Mouse (Mus musculus) MEL (cell line): Measurements from ENCODE around the gene Mug2. TPM values are rescaled to one million over a fixed set of nuclear protein-coding genes. Genes with fewer than 3 reads are reported as not detected.

Experiments used
- polyA plus RNA-seq, 2 experiments: library from polyadenylated mRNA; stranded (reverse) in 1 of 2; unstranded in 1 of 2; fragments of >175 nt in 1 of 2; fragments of >200 nt in 1 of 2; gene quantifications; 2 replicates each; pipeline versions ENCODE4 v1.2.1 to v1.2.4; 2012; ENCODE audit warnings: low replicate concordance in 2 of 2, low read depth in 1 of 2; ENCODE audit not compliant: insufficient read length in 2 of 2, insufficient read depth in 1 of 2, missing spikeins in 1 of 2
- total RNA-seq: library from RNA; depleted of rRNA; stranded (reverse); fragments of 300-350 nt; gene quantifications from 2 replicates; pipeline ENCODE4 v1.2.3, GENCODE M21; 2012; rRNA removed

Gene Mug2
- total and polyA plus RNA-seq, 3 experiments = not detected

Other genes starting within 250 kb of the Mug2 start
- not detected in 2 replicates for gene Mug1, start 168.2 kb upstream of the Mug2 start, total RNA-seq
- not detected for gene Mug1, start 168.2 kb upstream of the Mug2 start, polyA plus RNA-seq